Comparison of ENCODE assay signal across 9 mouse cellular contexts in the genomic region with DNA sequence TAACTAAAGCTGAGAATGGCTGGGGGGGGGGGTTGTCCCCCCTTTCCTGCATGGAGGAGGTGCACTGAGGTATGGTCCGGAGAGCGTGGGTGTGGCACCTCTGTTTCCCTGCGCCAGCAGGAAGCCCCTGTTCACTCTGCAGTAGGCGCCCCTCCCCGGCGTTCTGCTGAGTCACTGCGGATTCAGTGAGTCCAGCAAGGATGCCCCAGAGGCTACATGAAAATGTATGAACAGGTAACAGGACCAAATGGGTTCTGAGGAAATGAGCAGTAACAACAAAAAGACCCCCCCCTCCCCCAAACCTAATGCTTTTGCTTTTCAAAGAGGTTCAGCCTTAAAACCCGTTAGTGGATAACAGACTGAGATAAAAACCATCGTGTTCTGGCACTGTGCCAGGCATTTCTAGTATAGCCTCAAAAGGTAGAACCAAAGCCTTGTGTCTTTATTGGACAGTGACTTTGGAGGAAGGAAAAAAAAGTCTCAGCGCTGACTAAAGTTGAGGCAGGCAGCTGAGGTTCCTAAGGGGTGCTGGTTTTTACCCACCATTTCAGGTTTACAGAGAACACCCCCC. TPM values are rescaled to one million over a fixed set of nuclear protein-coding genes. Genes with fewer than 3 reads are reported as not detected.
DNase-seq lines count a peak whose midpoint lies in the region; ATAC-seq lines count a peak whose summit lies in the region.
"Had no signal": no experiment of that assay in that cellular context is flagged by ENCODE, and none has a peak within 500 bp of the region (broad histone marks: within the 10 kb centered on the region; RNA-seq: fewer than 3 reads in every experiment).

No protein-coding gene starts in this region.

- peak overlapping the region; percentile 52 for H3K4me2 ChIP-seq in forebrain, embryonic 11.5 days (ENCODE audit: low read depth, low read length, severe bottlenecking)
- peak overlapping the region; percentile 51 for H3K4me2 ChIP-seq in intestine, embryonic 14.5 days (ENCODE audit: low read length)

- peaks cover 33% of the 10 kb centered on the region for H3K9me3 ChIP-seq in forebrain, embryonic 11.5 days (ENCODE audit: control insufficient read depth, low read length)
- peaks cover 53% of the 10 kb centered on the region for H3K9me3 ChIP-seq in intestine, embryonic 14.5 days (ENCODE audit: control insufficient read depth, low read length)

- peak overlapping the region; percentile 95 for H3K27ac ChIP-seq in forebrain, embryonic 11.5 days (ENCODE audit: low read depth, low read length)
- H3K27ac ChIP-seq in intestine, embryonic 14.5 days (ENCODE audit: low read depth), result peak overlapping the region; percentile 38; the same call in 1 of the 2 replicates

- H3K9ac ChIP-seq in forebrain, embryonic 11.5 days (ENCODE audit: low read length), result peak overlapping the region; percentile 82
- peak overlapping the region; percentile 67 for H3K9ac ChIP-seq in intestine, embryonic 14.5 days (ENCODE audit: low read length)

- peaks cover 4% of the 10 kb centered on the region; the same call in 1 of the 2 replicates for H3K36me3 ChIP-seq in forebrain, embryonic 11.5 days (ENCODE audit: control insufficient read depth, insufficient read depth, low read length)
- peaks cover 31% of the 10 kb centered on the region for H3K36me3 ChIP-seq in intestine, embryonic 14.5 days (ENCODE audit: control insufficient read depth, insufficient read depth, low read length)

- WGBS in forebrain, embryonic 11.5 days, result 44% methylated on average over 10 of the region's 10 CpGs
- WGBS in intestine, embryonic 14.5 days, result 55% methylated on average over 10 of the region's 10 CpGs

- peak overlapping the region; percentile 56 for H3K4me3 ChIP-seq in forebrain, embryonic 11.5 days (ENCODE audit: low read depth, low read length)
- peak overlapping the region; percentile 53 for H3K4me3 ChIP-seq in intestine, embryonic 14.5 days (ENCODE audit: low read depth, low read length)

- peaks cover 6% of the 10 kb centered on the region; the same call in 1 of the 2 replicates for H3K4me1 ChIP-seq in forebrain, embryonic 11.5 days (replicated peaks; ENCODE audit: control insufficient read depth, insufficient read depth, low read length)
- H3K4me1 ChIP-seq in intestine, embryonic 14.5 days (replicated peaks; ENCODE audit: control insufficient read depth, insufficient read depth, low read length), result 0 out of 2 replicates have a peak, but pooled peaks cover 11% of the 10 kb centered on the region

- no peaks in the 10 kb centered on the region for H3K27me3 ChIP-seq in forebrain, embryonic 11.5 days (ENCODE audit: control insufficient read depth, insufficient read depth, low read length)
- no peaks in the 10 kb centered on the region for H3K27me3 ChIP-seq in intestine, embryonic 14.5 days (replicated peaks; ENCODE audit: control insufficient read depth, insufficient read depth, low read length)
- H3K27me3 ChIP-seq: CH12.LX had no signal

- DNase-seq in embryo, embryonic 10.5 days (ENCODE audit: low spot score), result peak; percentile 67
- no peak for DNase-seq in embryo, embryonic 10 days (ENCODE audit: low spot score)
- DNase-seq in Muller cell, postnatal 12 days (ENCODE audit: inconsistent ontology term), result peak; percentile 57
- DNase-seq in forebrain, embryonic 11.5 days (ENCODE audit: low spot score), result peak; percentile 76
- no peak for DNase-seq in intestine, embryonic 14.5 days (ENCODE audit: low spot score)
- peak; percentile 40 for DNase-seq in lung, postnatal 10 days
- peak; percentile 29 for DNase-seq in testis, postnatal 14 days (ENCODE audit: low spot score)
- DNase-seq in spleen, adult 18-20 months, result no peak

- no peak for ATAC-seq in forebrain, embryonic 11.5 days (replicated peaks; ENCODE audit: low FRiP score)
- ATAC-seq in intestine, embryonic 14.5 days (replicated peaks; ENCODE audit: low FRiP score, low TSS enrichment, low read depth), result no peak

RNA-seq across cellular contexts. Expression of gene Mest, which starts 15.9 kb away (rescaled TPM):
- polyA plus RNA-seq in forebrain, embryonic 11.5 days (2014; fragmentation: Nextera tagmentation; extraction: Ambion mirVana), result 1,661 and 1,678 TPM in 2 replicates
- 962 and 973 TPM in 2 replicates for polyA plus RNA-seq in intestine, embryonic 14.5 days (2014; fragmentation: Nextera tagmentation; extraction: Ambion mirVana)

RNA-seq across cellular contexts. Expression of gene Cep41, which starts 45.7 kb away (rescaled TPM):
- polyA plus RNA-seq in forebrain, embryonic 11.5 days (2014; fragmentation: Nextera tagmentation; extraction: Ambion mirVana), result 21.6 and 24.1 TPM in 2 replicates
- polyA plus RNA-seq in intestine, embryonic 14.5 days (2014; fragmentation: Nextera tagmentation; extraction: Ambion mirVana), result 10.0 and 10.3 TPM in 2 replicates

Comparison
In these comparisons a context has a peak if more than half of its experiments do, and no peak if none do; other contexts are left out.
1. DNase-seq: peak in embryo, embryonic 10.5 days (single experiment), Muller cell, postnatal 12 days (single experiment), forebrain, embryonic 11.5 days (single experiment), lung, postnatal 10 days (single experiment) and testis, postnatal 14 days (single experiment); none in embryo, embryonic 10 days (single experiment), intestine, embryonic 14.5 days (single experiment) and spleen, adult 18-20 months (0 of 2).